Mouse (Mus musculus) right cerebral cortex, postnatal 14 days (tissue): Measurements from ENCODE around the gene Mpp4.

Experiments
- DNase-seq: peaks from one replicate; pipeline ENCODE4 v3.0.0; 2022

The Mpp4 gene

DNA sequence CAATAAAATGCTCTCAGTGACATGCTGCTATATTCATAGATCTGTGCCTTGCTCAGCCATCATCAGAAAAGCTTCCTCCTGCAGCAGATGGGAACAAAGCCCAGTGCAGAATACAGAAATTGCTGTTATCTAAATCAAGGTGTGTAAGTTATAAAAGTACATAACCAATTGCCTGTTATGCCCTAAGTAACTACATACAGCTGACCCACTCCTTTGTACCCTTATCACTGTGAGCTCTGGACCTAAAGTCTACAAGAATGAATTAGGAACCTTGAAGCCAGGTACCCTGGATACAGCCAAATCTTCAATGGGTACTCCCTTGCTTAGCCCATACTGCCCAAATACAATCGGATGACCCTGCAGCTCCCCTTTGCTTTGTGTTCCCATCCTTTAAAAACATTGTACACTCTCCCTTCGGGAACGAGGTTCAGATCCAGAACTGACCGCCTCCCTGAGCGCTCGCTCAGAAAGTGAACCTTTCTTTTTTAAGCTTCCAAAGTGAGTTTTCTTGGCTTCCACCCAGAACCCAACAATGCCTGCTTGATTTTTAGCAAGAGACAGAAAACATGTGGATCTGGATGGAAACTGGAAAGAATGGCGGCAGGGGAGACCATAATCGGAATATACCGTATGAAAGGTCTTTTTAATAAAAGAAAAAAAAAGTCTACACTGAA, 3.2 kb upstream of the Mpp4 start:
- DNase-seq = no peak

DNA sequence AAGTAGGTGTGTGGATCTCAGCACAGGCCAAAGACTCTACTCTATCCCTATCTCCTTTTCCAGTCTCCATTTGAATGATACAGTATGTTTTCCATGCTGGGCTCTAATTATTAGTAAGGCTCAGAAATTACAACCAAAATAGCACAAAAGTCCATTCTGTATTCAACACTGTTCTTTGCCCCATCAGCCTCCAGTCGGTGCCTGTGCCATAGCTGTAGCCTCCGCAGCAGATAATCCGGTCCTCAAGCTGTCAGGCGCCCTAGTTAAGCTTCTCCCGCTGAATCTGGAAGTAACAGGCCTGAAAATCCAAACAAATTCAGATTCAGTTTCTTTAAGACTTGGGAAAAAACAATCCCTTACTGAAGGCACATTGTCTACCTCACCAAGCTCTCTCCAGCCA, 729 bp upstream of the Mpp4 start:
- no peak for DNase-seq

DNA sequence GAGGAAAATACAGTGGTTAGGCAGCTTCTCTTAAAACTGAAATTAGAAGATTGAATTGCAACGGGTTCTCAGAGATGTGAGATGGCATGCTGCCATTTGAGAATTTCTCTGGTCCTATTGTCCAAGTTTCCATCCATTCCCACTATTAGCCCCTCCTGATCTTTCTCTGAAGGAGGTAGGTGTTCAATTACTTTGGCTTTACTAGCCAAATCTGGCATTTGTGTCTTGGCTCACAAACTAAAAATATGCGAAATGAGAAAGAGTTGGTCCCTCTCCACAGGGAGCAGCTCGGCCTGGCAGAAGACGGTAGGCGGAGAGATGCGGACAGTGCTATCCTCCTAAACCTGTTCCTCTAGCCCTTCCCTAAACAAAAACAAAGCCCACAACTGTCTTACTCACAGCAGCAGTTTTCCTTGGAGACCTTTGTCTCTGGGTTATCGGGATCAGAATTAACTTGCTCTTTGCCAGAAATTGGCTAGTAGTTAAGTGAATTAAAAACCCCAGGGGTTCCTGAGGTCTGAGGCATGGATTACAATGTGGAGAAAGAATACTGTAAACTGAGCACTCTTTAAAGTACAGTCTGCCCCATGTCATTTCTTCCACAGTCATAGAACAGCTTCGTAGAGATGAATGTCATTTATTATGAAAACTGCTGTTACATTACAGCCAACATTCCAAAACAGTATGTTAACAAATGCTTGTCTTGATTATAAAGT, 722 bp downstream of the Mpp4 start:
- DNase-seq = no peak

DNA sequence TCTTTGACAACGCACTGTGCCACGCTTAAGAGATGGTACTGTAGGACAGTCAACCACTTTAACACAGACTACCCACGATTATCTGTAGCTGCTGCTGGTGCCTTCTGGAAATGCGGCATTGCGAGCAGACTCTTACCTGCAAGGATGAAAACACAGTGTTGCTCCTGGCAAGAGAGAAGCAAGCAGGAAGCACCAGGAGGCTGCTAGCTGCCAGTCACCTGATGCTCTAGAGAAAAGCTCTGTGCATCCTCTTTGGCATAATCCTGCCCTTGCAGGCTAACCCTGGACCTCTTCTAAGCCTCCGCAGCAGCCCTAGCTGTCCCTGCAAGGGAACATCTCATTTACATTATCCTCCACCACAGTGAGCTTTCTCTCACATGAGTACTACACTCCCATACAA, 1.8 kb downstream of the Mpp4 start:
- DNase-seq = no peak

DNA sequence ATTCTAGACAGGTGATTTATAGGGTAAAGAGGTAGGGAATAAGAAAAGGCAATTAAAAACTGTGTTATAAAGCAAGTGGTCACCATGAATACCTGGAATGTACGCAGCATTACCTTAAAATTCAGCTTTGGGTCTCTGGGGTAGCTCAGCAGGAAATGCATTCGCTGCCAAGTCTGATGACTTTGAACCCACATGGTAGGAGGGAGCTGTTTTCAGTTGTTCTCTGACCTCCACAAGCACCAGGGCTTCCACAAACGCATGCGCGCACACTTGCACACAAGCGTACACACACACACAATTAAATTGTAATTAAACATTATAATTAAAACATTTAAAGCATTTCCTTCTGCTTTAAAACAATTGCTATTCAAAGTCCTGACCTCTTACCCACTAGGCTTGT, 2.3 kb downstream of the Mpp4 start:
- no peak for DNase-seq

DNA sequence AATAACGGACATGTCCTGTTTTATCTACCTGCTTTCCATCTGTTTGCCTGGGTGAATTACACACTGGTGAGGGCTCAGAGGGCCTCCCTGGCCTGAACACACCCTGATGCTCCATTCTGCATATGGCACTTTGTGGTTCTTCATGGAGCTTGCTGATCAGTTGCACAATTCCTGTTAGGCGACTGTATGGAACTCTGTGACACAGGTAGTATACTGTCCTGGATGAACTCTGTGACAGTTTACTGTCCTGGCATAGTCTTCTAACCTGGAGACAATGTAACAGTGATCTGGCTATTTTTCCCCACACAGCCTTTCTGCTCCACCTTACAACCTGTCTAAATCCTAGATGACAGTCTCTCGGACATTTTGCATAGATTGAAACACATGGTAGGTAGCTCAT, 4.1 kb downstream of the Mpp4 start:
- DNase-seq = no peak

DNA sequence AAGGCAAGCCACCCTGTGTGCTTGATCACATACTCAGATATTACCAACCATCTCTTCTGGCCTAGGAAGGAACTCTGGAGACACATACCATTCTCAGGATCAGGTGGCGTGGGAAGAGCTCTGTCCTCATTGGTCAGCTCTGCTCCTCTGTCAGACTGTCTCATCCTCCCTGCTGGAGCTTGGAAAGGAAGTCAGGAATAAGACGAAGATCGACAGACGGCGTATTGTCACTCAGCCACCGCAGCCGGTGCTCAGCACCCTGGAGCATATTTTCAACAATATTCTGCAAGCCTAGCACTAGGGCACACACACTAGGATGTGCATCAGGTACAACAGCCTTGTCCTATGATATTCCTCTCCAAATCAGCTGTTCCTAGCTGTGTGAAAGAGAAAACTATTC, 4.7 kb downstream of the Mpp4 start:
- DNase-seq = no peak

DNA sequence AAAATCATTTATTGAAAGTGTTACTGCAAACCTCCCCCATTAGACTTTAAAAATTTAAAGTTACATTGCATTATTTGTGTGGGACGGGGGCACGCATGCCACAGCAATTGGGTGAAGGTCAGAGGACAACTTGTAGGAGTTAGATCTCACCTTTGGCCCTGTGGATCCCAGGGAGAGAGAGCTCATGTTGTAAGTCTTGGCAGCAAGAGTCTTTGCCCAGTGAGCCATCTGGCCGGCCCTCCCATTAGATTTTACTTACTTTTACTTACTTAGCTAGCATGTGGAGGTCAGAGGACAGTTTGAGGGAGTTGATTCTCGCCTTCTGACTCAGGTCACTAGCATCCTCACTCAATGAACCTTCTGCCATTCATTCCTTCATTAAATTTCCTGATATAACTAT, 5.3 kb downstream of the Mpp4 start:
- no peak for DNase-seq

DNA sequence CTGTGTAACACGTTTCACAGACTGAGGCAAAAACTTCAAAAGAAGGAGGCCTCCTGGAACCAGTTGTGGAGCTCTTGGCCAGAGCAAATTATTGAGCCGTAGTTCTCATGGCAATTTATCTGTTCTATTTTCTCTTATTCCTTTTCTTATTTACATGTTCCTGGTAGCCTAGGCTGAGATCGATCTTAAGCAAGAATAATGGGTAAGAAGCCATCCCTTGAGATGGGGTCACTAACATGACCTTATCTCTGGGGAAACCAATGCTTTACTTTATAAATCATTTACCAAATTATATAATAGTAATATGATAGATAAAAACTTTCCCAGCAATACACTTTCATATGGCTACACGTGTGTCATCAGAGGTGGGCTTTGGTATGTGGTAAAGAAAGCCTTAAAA, 10.8 kb downstream of the Mpp4 start:
- no peak for DNase-seq

DNA sequence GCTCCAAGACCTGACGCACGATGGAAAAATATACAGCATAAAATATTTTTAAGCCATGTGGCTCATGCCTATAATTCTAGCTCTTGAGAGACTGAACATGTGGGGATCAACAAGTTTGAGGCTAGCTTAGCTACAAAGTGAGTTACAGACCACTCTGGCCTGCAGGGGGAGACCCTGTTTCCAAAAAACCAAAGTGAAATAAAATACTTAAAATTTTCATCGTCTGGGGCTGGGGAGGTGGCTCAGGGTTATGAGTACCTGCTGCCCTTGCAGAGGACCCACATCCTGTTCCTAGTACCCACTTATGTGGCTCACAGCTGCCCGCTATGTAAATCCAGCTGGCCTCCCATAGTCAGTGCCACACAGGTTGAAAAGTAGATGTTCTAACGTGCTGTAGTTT, 12.6 kb downstream of the Mpp4 start:
- no peak for DNase-seq

DNA sequence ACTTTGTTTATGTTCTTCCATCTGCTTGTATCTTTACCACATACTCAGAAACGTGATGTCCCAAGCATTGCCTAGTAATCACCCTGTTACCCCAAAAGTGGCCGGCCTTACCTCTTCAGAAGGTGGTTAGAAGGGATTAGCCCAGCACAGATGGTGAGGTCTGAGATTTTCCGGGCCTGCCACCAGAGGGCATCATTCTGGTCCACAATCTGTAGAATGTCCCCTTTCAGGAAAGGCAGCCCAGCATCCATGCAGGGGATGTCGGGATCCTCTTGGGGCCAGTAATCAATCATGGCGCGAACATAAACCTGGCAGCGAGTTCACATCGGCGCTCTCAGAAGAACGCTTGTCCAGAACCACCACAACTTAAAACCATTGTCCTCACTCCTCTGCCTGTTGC, 18.6 kb downstream of the Mpp4 start:
- no peak for DNase-seq

DNA sequence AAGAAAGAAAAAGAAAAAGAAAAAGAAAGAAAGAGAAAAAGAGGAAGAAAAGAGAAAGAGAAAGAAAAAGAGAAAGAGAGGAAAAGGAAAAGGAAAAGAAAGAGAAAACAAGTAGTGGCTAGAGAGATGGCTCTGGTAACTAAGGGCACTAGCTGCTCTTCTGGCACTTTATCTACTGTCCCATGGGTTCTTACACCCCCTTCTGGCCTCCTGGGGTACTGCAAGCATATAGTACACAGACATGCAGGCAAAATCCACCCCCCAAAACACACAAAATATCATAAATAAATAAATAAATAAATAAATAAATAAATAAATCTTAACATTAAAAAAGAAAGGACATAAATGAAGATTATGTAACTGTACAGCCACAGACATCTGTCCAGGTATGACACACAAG, 20.4 kb downstream of the Mpp4 start:
- peak; percentile 33 for DNase-seq

DNA sequence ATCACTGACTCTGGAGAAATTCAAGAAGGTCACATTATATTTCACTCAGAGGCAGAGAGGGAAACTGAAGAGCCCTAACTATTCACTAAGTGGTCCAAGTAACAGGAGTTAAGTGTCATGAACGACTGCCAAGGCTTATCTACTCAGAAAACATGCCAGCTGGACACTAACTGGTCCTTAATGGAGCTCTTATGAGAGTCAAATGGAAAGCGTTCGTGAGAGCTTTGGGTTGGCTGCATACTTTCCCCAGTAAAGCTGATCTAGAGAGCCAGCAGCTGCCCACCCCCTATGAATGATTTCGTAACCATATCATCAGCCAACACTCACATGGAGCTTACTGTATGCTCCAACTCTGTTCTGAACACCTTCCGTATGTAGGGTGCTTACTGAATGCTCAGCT, 28.8 kb downstream of the Mpp4 start:
- DNase-seq = no peak

DNA sequence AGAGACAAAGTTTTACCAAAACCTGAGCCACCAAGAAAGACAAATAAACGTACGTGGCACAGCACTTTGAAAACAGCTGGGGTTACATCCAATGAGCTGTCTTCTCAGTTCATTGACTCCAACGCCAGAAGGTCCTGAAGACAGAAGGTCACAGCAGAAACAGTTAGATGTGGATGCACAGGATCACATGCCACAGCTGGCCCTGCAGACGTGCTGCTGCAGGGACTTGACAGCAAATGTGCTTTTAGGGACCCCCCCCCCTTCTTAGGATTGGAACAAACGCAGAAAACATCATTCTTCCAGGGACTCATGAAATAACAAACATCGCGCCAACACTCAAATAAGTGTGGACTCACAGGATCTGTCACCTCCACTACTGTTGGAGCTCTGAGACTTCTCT, 34.3 kb downstream of the Mpp4 start:
- DNase-seq = no peak

DNA sequence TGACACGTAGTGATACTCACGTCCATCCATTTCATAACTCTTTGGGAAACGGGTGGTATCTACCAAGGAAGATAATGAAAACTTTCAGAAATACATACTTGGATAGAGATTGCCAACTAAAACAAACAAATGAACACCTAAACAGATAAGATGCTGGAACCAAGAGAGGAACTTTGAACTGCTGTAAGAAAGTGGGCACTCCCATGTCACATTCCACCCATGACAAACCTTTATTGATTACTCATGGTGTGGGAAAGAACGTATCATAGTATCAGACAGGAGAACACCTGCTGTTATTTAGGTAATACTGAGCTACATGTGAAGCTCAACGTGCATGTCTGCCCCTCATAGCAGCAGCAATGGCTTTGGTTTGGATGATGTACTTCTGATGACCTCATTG, 37.6 kb downstream of the Mpp4 start:
- DNase-seq = no peak

DNA sequence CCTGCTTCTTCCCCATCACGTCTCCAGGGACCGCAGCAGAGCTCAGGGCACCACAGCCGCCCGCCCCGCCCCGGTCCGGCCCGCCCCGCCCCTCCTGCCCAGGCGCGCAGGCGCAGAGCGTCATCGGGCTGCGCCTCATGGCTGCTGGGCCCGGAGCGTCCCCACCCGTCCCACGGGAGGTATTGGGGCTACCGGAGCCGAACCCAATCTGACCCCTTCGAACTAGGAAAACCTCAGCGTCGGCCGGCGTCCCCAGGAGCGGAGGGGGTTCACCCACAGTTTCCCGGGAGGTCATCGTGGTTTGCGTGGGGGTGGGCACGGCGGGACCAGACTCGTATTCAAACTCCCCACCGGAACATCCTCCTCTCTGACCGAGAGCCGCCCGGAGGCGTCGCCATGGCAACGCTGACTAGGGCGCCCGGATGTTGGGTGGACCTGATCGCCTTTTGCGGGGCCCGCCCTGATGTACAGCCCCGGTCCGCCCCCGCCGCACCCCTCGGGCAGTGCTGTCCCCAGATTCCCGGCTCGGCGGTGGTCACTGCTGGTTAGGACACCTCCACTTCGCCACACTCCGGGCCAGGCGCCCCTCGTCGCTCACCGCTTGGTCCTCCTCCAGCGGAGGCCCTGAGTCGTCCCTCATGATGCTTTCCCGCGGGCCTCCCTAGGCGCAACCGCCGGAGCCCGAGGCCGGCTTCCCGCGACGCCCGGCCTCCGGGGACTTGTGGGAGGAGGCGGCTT, 43.3 kb downstream of the Mpp4 start, which contains the start of gene Tmem237:
Tmem237 (minus strand) TSS at position 689 of the 738 bp plus-strand sequence.
- DNase-seq = peak; percentile 94

DNA sequence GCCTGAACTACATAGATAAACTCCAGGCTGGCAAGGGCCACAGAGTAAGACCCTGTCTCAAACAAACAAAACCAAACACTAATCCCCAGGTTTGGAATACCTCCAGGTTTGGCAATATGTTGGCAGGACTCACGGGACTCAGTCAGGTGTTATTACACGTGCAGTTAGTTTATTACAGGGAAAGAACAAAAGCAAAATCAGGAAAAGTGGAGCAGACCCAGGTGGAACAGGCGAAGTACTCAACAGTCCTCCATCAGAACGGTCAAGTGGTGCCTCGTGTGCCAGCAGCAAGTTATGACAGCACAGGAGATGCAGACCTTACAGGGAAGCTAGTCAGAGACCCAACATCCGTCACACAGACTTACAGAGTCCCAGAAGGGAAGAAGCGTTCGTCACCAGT, 52.7 kb downstream of the Mpp4 start:
- DNase-seq = no peak

DNA sequence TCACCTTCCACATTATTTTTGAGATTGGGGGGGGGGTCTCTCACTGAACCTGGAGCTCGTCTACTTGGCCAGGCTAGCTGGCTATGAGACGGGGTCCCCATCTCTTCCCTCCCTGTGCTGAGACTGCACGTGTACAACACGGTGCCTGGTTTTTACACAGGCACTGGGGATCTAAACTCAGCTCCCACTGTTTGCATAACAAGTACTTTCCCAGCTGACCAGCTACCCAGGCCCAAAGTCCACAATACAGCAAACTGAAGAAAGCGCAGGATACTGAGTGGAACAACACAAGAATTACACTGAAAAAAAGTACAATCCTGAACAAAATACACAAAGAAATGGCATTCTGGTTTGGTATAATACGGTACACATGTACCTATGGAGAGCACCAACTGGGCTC, 61.1 kb downstream of the Mpp4 start:
- no peak for DNase-seq

DNA sequence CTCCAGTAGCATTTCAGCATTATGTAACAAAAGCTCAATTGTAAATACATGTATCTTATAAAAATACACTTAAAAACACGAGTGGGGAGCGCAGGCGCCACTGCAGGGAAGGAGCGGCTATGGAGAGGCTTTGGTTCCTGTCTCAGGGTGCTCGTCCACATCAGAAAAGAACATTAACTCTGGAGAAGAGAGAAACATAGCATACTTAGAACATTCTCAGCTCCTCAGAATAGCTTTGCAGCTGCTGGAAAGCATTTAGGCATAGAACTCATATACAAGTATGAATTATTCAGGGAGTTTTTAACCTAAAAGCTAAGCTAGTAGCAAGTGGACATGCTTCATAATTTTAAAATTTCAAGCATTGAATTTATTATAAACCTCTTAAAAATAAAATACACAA, 62.2 kb downstream of the Mpp4 start:
- no peak for DNase-seq

DNA sequence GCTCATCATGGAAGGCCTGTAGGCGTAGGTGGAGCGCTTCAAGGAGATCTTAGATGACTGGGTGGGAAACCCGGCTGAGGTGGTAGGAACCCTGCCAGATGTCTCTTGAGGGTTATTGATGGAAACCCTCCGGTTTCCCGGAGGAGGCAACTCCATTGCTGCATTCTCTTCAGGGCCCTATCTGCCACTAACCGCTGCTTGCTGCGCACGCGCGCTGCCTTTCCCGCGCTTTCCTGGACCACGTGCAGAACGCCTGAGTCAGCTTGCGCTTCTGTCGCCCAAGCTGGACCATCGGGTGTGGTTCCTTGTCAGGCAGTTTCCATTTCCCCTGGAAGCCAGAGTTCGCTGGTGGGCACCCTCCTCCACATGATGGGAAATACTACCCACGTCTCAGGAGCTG, 68.5 kb downstream of the Mpp4 start, which contains the start of gene C2cd6:
C2cd6 (minus strand) TSS at position 196 of the 400 bp plus-strand sequence.
- DNase-seq = no peak
